Mouse (Mus musculus) kidney, adult 9 months (tissue): ENCODE measurements around the gene Olfr462.
"Not testable (repeated sequence)": the region's sequence is repeated elsewhere in the genome, so short reads cannot be mapped to it uniquely, and the experiment has no call there.

Experiments
- DNase-seq: peaks from one replicate; pipeline ENCODE4 v3.0.0; 2022

Gene Olfr462

GRCm38 (mm10) chr11:87892168-87892567 lies at the start of gene Olfr462:
Gene Olfr462 (minus strand): TSS chr11:87892268.
- DNase-seq, result no peak

GRCm38 (mm10) chr11:87935467-87935866 lies 43.4 kb upstream of the Olfr462 start:
- no peak for DNase-seq

- no peak for DNase-seq
These were observed 41.7 kb upstream of the Olfr462 start for GRCm38 (mm10) chr11:87933731-87934130.

- DNase-seq, result no peak
These were observed 38.3 kb upstream of the Olfr462 start for GRCm38 (mm10) chr11:87930348-87930747.

- no peak for DNase-seq
These were observed 28.9 kb upstream of the Olfr462 start, which contains the start of gene Olfr464 for GRCm38 (mm10) chr11:87920966-87921365. Gene Olfr464 (minus strand): TSS chr11:87920967.

- DNase-seq, result no peak
These were observed 28.2 kb upstream of the Olfr462 start for GRCm38 (mm10) chr11:87920301-87920700.

GRCm38 (mm10) chr11:87916005-87916404 lies 23.9 kb upstream of the Olfr462 start:
- no peak for DNase-seq

GRCm38 (mm10) chr11:87904331-87904730 lies 12.3 kb upstream of the Olfr462 start:
- DNase-seq, result no peak

- DNase-seq, result no peak
These were observed 5.2 kb upstream of the Olfr462 start, which contains the start of gene Olfr463 for GRCm38 (mm10) chr11:87897287-87897686. Gene Olfr463 (minus strand): TSS chr11:87897387.

- no peak for DNase-seq
These were observed 7.2 kb downstream of the Olfr462 start for GRCm38 (mm10) chr11:87884856-87885255.

- peak; percentile 13 for DNase-seq
These were observed 8.6 kb downstream of the Olfr462 start for GRCm38 (mm10) chr11:87883493-87883892.

- DNase-seq, result no peak
These were observed 10.4 kb downstream of the Olfr462 start for GRCm38 (mm10) chr11:87881714-87882113.

- no peak for DNase-seq
These were observed 12.2 kb downstream of the Olfr462 start for GRCm38 (mm10) chr11:87879826-87880225.

GRCm38 (mm10) chr11:87875436-87875835 lies 16.6 kb downstream of the Olfr462 start, which contains the start of gene Epx:
Gene Epx (minus strand): TSS chr11:87875536.
- DNase-seq, result no peak

- no peak for DNase-seq
These were observed 20.3 kb downstream of the Olfr462 start for GRCm38 (mm10) chr11:87871766-87872165.

- DNase-seq, result no peak
These were observed 22.0 kb downstream of the Olfr462 start for GRCm38 (mm10) chr11:87870096-87870495.

GRCm38 (mm10) chr11:87866891-87867290 lies 25.2 kb downstream of the Olfr462 start:
- DNase-seq, result not testable (repeated sequence)

GRCm38 (mm10) chr11:87862805-87863204 lies 29.3 kb downstream of the Olfr462 start:
- DNase-seq, result no peak

- no peak for DNase-seq
These were observed 31.6 kb downstream of the Olfr462 start for GRCm38 (mm10) chr11:87860426-87860825.

- no peak for DNase-seq
These were observed 32.8 kb downstream of the Olfr462 start for GRCm38 (mm10) chr11:87859273-87859672.

- DNase-seq, result no peak
These were observed 37.5 kb downstream of the Olfr462 start for GRCm38 (mm10) chr11:87854550-87854949.

- no peak for DNase-seq
These were observed 38.5 kb downstream of the Olfr462 start for GRCm38 (mm10) chr11:87853597-87853954.

- peak; percentile 90 for DNase-seq
These were observed 39.1 kb downstream of the Olfr462 start, which contains the start of gene Mks1 for GRCm38 (mm10) chr11:87852690-87853596. Gene Mks1 (plus strand): TSS chr11:87853215.

- no peak for DNase-seq
These were observed 44.2 kb downstream of the Olfr462 start for GRCm38 (mm10) chr11:87847884-87848283.
